Mouse (Mus musculus) heart, embryonic 11.5 days (tissue): ENCODE data around the gene Serac1. TPM values are rescaled to one million over a fixed set of nuclear protein-coding genes. Genes with fewer than 3 reads are reported as not detected.

ENCODE experiments used
- ATAC-seq: fragments of 200-750 bp; cut with Nextera tagmentation; replicated peaks from 2 replicates; pipeline ENCODE4 v1.8.0; 2017; ENCODE audit warnings: moderate library complexity; ENCODE audit not compliant: insufficient number of reproducible peaks, low FRiP score, low TSS enrichment
- H3K27ac ChIP-seq: fragments of 300-500 bp; sonication (generic); 2 replicates; pipeline ENCODE4 v1.5.1; 2014; ENCODE audit warnings: mild to moderate bottlenecking, low read depth, low read length
- H3K27me3 ChIP-seq: fragments of 300-500 bp; sonication (generic); 2 replicates; pipeline ENCODE4 v1.6.1; 2014; ENCODE audit warnings: mild to moderate bottlenecking, low read length, mixed read lengths; ENCODE audit not compliant: control insufficient read depth, insufficient read depth
- H3K36me3 ChIP-seq: fragments of 300-500 bp; sonication (generic); 2 replicates; pipeline ENCODE4 v1.6.1; 2014; ENCODE audit warnings: mild to moderate bottlenecking, low read length, moderate library complexity, mixed read lengths; ENCODE audit not compliant: control insufficient read depth, insufficient read depth
- H3K4me1 ChIP-seq: fragments of 300-500 bp; sonication (generic); 2 replicates; pipeline ENCODE4 v1.6.1; 2014; ENCODE audit warnings: low read length; ENCODE audit not compliant: control insufficient read depth, insufficient read depth
- H3K4me2 ChIP-seq: fragments of 300-500 bp; sonication (generic); 2 replicates; pipeline ENCODE4 v1.6.1; 2014; ENCODE audit warnings: mild to moderate bottlenecking, moderate library complexity
- H3K4me3 ChIP-seq: fragments of 300-500 bp; sonication (generic); 2 replicates; pipeline ENCODE4 v1.5.1; 2014; ENCODE audit warnings: low read depth, low read length
- H3K9ac ChIP-seq: fragments of 300-500 bp; sonication (generic); 2 replicates; pipeline ENCODE4 v1.6.1; 2014; ENCODE audit warnings: mild to moderate bottlenecking, low read depth, low read length, moderate library complexity
- H3K9me3 ChIP-seq: fragments of 300-500 bp; sonication (generic); replicated peaks from 2 replicates; pipeline ENCODE4 v1.6.1; 2016; ENCODE audit warnings: low read length; ENCODE audit not compliant: control insufficient read depth
- WGBS: fragments of 180-500 bp; shearing (Covaris S2); extraction: QIAGEN DNeasy Blood & Tissue Kit; methylation state at CpG from one replicate; pipeline ENCODE4 v1.1.7; 2014; ENCODE audit not compliant: insufficient replicate concordance; 5-methylcytosine and 5-hydroxymethylcytosine counted together
- polyA plus RNA-seq: library from polyadenylated mRNA; unstranded; fragments of >200 nt; fragmentation: Nextera tagmentation; extraction: Ambion mirVana; gene quantifications from 2 replicates; pipeline ENCODE4 v1.2.1, GENCODE M21; 2014

Serac1 gene
- polyA plus RNA-seq, 1 experiment from 2014 or later, result 4.3 TPM

GRCm38 (mm10) chr17:6005638-6006471 is 73.7 kb downstream of the Serac1 start:
- Histone ChIP-seq H3K4me3 (no peak overlapping the region), H3K9ac (no peak overlapping the region; the same call in 1 of the 2 replicates), H3K4me1 (peaks cover 26% of the 10 kb centered on the region), H3K36me3 (peaks cover 3% of the 10 kb centered on the region; the same call in 1 of the 2 replicates), H3K4me2 (peak overlapping the region; percentile 14), H3K9me3 (no peaks in the 10 kb centered on the region), H3K27me3 (no peaks in the 10 kb centered on the region), H3K27ac (peak overlapping the region; percentile 72)
- 0 out of 2 replicates have a peak, but pooled peaks have one; percentile 4 for ATAC-seq
- WGBS, result 33% methylated on average over 14 of the region's 14 CpGs

- H3K27me3 ChIP-seq, result no peaks in the 10 kb centered on the region
- peak; percentile 40; the same call in 1 of the 2 replicates for ATAC-seq
- no peak overlapping the region for H3K4me3 ChIP-seq
- no peaks in the 10 kb centered on the region for H3K9me3 ChIP-seq
- 16% methylated on average over 8 of the region's 14 CpGs for WGBS
- H3K36me3 ChIP-seq, result no peaks in the 10 kb centered on the region; the same call in 1 of the 2 replicates
- peak overlapping the region; percentile 14 for H3K4me2 ChIP-seq
- H3K27ac ChIP-seq, result peak overlapping the region; percentile 72; the same call in 1 of the 2 replicates
- no peak overlapping the region for H3K9ac ChIP-seq
- H3K4me1 ChIP-seq, result peaks cover 26% of the 10 kb centered on the region
These were observed 74.3 kb downstream of the Serac1 start for GRCm38 (mm10) chr17:6005246-6005637.

- Histone ChIP-seq H3K27ac (0 out of 2 replicates have a peak overlapping the region, but pooled peaks have one; percentile 35), H3K36me3 (no peaks in the 10 kb centered on the region), H3K27me3 (no peaks in the 10 kb centered on the region), H3K4me3 (no peak overlapping the region), H3K9ac (no peak overlapping the region), H3K9me3 (no peaks in the 10 kb centered on the region), H3K4me1 (peaks cover 23% of the 10 kb centered on the region), H3K4me2 (no peak overlapping the region)
- no peak for ATAC-seq
- WGBS, result 63% methylated on average over 6 of the region's 6 CpGs
These were observed 75.9 kb downstream of the Serac1 start for GRCm38 (mm10) chr17:6003661-6004060.

- peaks cover 30% of the 10 kb centered on the region for H3K4me1 ChIP-seq
These were observed 77.0 kb downstream of the Serac1 start for GRCm38 (mm10) chr17:6002563-6002962.

GRCm38 (mm10) chr17:6001836-6002235 is 77.7 kb downstream of the Serac1 start:
- no peaks in the 10 kb centered on the region for H3K36me3 ChIP-seq
- H3K9me3 ChIP-seq, result no peaks in the 10 kb centered on the region
- H3K4me2 ChIP-seq, result no peak overlapping the region
- H3K4me3 ChIP-seq, result no peak overlapping the region
- H3K4me1 ChIP-seq, result peaks cover 33% of the 10 kb centered on the region
- no peak overlapping the region for H3K9ac ChIP-seq
- H3K27ac ChIP-seq, result no peak overlapping the region
- WGBS, result 70% methylated on average over 7 of the region's 7 CpGs
- no peak for ATAC-seq
- H3K27me3 ChIP-seq, result no peaks in the 10 kb centered on the region

More at GRCm38 (mm10) chr17:6002563-6002962, 77.0 kb downstream of the Serac1 start:
- Histone ChIP-seq H3K9ac (no peak overlapping the region), H3K9me3 (no peaks in the 10 kb centered on the region), H3K4me3 (no peak overlapping the region), H3K4me2 (no peak overlapping the region), H3K27ac (no peak overlapping the region), H3K27me3 (no peaks in the 10 kb centered on the region), H3K36me3 (no peaks in the 10 kb centered on the region)
- ATAC-seq, result no peak
- WGBS, result 81% methylated on average over 6 of the region's 6 CpGs

- H3K4me3 ChIP-seq, result no peak overlapping the region
- ATAC-seq, result no peak
- H3K27ac ChIP-seq, result no peak overlapping the region
- no peaks in the 10 kb centered on the region for H3K9me3 ChIP-seq
- H3K36me3 ChIP-seq, result no peaks in the 10 kb centered on the region
- peaks cover 35% of the 10 kb centered on the region for H3K4me1 ChIP-seq
- H3K9ac ChIP-seq, result no peak overlapping the region
- no peak overlapping the region for H3K4me2 ChIP-seq
- WGBS, result 72% methylated on average over 6 of the region's 6 CpGs
- no peaks in the 10 kb centered on the region for H3K27me3 ChIP-seq
These were observed 78.2 kb downstream of the Serac1 start for GRCm38 (mm10) chr17:6001389-6001788.

- WGBS, result 83% methylated on average over 8 of the region's 8 CpGs
- Histone ChIP-seq H3K27me3 (no peaks in the 10 kb centered on the region), H3K4me2 (no peak overlapping the region), H3K36me3 (no peaks in the 10 kb centered on the region), H3K9ac (no peak overlapping the region), H3K4me3 (no peak overlapping the region), H3K9me3 (no peaks in the 10 kb centered on the region), H3K27ac (no peak overlapping the region), H3K4me1 (peaks cover 35% of the 10 kb centered on the region)
- no peak for ATAC-seq
These were observed 78.6 kb downstream of the Serac1 start for GRCm38 (mm10) chr17:6000864-6001319.

- no peaks in the 10 kb centered on the region for H3K27me3 ChIP-seq
- no peak overlapping the region for H3K4me2 ChIP-seq
- H3K4me3 ChIP-seq, result no peak overlapping the region
- no peaks in the 10 kb centered on the region for H3K9me3 ChIP-seq
- 71% methylated on average over 5 of the region's 5 CpGs for WGBS
- ATAC-seq, result no peak
- peaks cover 35% of the 10 kb centered on the region for H3K4me1 ChIP-seq
- H3K36me3 ChIP-seq, result no peaks in the 10 kb centered on the region
- no peak overlapping the region for H3K9ac ChIP-seq
- H3K27ac ChIP-seq, result no peak overlapping the region
These were observed 80.5 kb downstream of the Serac1 start for GRCm38 (mm10) chr17:5999039-5999543.
